Mouse (Mus musculus) liver, embryonic 14.5 days (tissue): ENCODE data around the gene Rel. TPM values are rescaled to one million over a fixed set of nuclear protein-coding genes. Genes with fewer than 3 reads are reported as not detected.

Experiments
- ATAC-seq: fragments of 200-750 bp; cut with Nextera tagmentation; 2 replicates; pipeline ENCODE4 v1.8.0; 2017; ENCODE audit warnings: moderate number of reproducible peaks, mild to moderate bottlenecking, moderate library complexity; ENCODE audit not compliant: insufficient read depth
- DNase-seq, 3 experiments: peaks; one replicate each; pipeline ENCODE4 v3.0.0-alpha.2; 2012 to 2013; ENCODE audit warnings: low read depth in 3 of 3, low spot score in 3 of 3
- H3K27ac ChIP-seq: fragments of 300-500 bp; sonication (generic); 2 replicates; pipeline ENCODE4 v1.5.1; 2014; ENCODE audit warnings: moderate library complexity, mild to moderate bottlenecking, control low read depth, inconsistent platforms
- H3K27me3 ChIP-seq: fragments of 300-500 bp; sonication (generic); 2 replicates; pipeline ENCODE4 v1.6.1; 2014; ENCODE audit warnings: mild to moderate bottlenecking, low read length, moderate library complexity; ENCODE audit not compliant: control insufficient read depth, insufficient read depth
- H3K36me3 ChIP-seq: fragments of 300-500 bp; sonication (generic); replicated peaks from 2 replicates; pipeline ENCODE4 v1.6.1; 2014; ENCODE audit warnings: low read depth; ENCODE audit not compliant: control insufficient read depth, insufficient read depth
- H3K4me1 ChIP-seq, 2 experiments: fragments of 200-500 bp in 1 of 2; fragments of 300-500 bp in 1 of 2; sonication (generic) in 1 of 2; replicated peaks; 2 replicates each; pipeline ENCODE4 v1.6.1; 2012 to 2014; ENCODE audit warnings: antibody characterized with exemption in 1 of 2, inconsistent platforms in 1 of 2, low read length in 1 of 2; ENCODE audit not compliant: control insufficient read depth in 2 of 2, insufficient read depth in 2 of 2
- H3K4me2 ChIP-seq: fragments of 300-500 bp; sonication (generic); 2 replicates; pipeline ENCODE4 v1.6.1; 2014; ENCODE audit warnings: low read depth, mild to moderate bottlenecking, control low read depth, moderate library complexity
- H3K4me3 ChIP-seq, 2 experiments: fragments of 200-500 bp in 1 of 2; fragments of 300-500 bp in 1 of 2; sonication (generic) in 1 of 2; 2 replicates each; pipeline ENCODE4 v1.5.1; 2012 to 2014; ENCODE audit warnings: low read depth in 2 of 2, low read length in 2 of 2, mild to moderate bottlenecking in 2 of 2, control low read depth in 1 of 2, inconsistent platforms in 1 of 2, moderate library complexity in 1 of 2; ENCODE audit not compliant: insufficient read depth in 1 of 2
- H3K9ac ChIP-seq: fragments of 300-500 bp; sonication (generic); replicated peaks from 2 replicates; pipeline ENCODE4 v1.6.1; 2014; ENCODE audit warnings: mild to moderate bottlenecking, control low read depth, moderate library complexity
- H3K9me3 ChIP-seq: fragments of 300-500 bp; sonication (generic); 2 replicates; pipeline ENCODE4 v1.6.1; 2016; ENCODE audit warnings: low read length, mixed read lengths; ENCODE audit not compliant: control insufficient read depth
- CTCF ChIP-seq: IDR thresholded peaks from 2 replicates; pipeline ENCODE4 v1.5.1; 2016; ENCODE audit warnings: antibody characterized with exemption, low read depth, control low read depth
- EP300 ChIP-seq: IDR thresholded peaks from 2 replicates; pipeline ENCODE4 v1.6.1; 2016; ENCODE audit warnings: antibody characterized with exemption, low read depth
- WGBS: fragments of 180-500 bp; shearing (Covaris S2); extraction: QIAGEN DNeasy Blood & Tissue Kit; methylation state at CpG from one replicate; pipeline ENCODE4 v1.1.7; 2014; ENCODE audit not compliant: insufficient replicate concordance; 5-methylcytosine and 5-hydroxymethylcytosine counted together
- polyA plus RNA-seq, 2 experiments: library from polyadenylated mRNA; depleted of rRNA in 1 of 2; stranded (reverse) in 1 of 2; unstranded in 1 of 2; fragments of >200 nt; fragmentation: Nextera tagmentation in 1 of 2; extraction: Ambion mirVana in 1 of 2; gene quantifications; 2 replicates each; pipeline versions ENCODE4 v1.2.1 to v1.2.3; 2012 to 2014

The Rel gene
- polyA plus RNA-seq, 2 experiments = 0.37 to 0.52 TPM

DNA sequence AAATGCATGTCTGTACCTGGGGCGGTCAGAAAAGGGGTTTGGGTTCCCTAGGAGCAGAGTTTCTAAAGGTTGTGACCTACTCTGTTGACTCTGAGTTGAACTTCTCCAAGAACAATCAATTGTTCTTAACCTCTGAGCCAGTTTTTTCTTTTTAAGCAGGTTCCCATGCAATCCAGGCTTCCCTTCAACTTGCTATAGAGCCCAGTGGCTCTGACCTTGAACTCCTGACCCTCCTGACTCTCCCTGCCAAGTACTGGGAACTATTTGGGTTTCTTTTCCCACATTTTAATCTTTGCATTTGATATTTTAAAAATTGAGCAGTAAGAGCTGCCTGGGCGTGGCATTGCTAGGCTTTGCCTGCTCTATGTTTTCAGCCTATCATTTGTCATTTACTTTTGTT is 77.5 kb downstream of the Rel start:
- no peak overlapping the region for H3K4me3 ChIP-seq
- no peak overlapping the region for H3K27ac ChIP-seq
- TF ChIP-seq EP300 = no peak
- H3K9ac ChIP-seq = no peak overlapping the region
- WGBS = 62% methylated on average over 2 of the region's 2 CpGs
- ATAC-seq (no peak), DNase-seq (no peak)
- no peak overlapping the region for H3K4me2 ChIP-seq
- no peaks in the 10 kb centered on the region for H3K9me3 ChIP-seq
- H3K36me3 ChIP-seq = no peaks in the 10 kb centered on the region; the same call in 1 of the 2 replicates
- no peaks in the 10 kb centered on the region for H3K27me3 ChIP-seq
- H3K4me1 ChIP-seq = 0 out of 4 replicates have a peak, but pooled peaks cover 0 to 1% of the 10 kb centered on the region in 2 experiments

DNA sequence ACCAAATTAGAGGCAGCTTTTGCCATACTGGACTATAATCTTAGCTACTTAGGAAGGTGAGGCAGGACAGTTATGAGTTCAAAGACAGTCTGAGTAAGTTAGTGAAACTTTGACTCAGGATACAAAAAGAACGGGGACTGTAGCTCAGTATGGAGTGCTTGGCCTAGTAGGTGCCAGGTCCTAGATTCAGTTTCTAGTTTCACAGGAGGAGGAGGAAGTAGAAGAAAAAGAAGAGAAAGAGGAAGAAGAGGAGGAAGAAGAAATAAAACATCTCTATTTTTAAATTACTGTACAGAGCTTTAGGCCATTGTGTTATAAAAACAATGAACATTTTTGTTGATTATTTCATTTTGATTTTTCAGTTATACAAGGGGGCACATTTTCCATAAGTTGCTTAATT is 82.7 kb downstream of the Rel start:
- H3K9ac ChIP-seq = no peak overlapping the region

More for the DNA sequence above, 82.7 kb downstream of the Rel start:
- H3K9me3 ChIP-seq = no peaks in the 10 kb centered on the region
- no peak overlapping the region for H3K4me3 ChIP-seq
- 71% methylated on average over 1 of the region's 1 CpGs for WGBS
- no peak overlapping the region for H3K4me2 ChIP-seq
- H3K4me1 ChIP-seq = no peaks in the 10 kb centered on the region
- H3K27ac ChIP-seq = no peak overlapping the region
- ATAC-seq (no peak), DNase-seq (no peak)
- no peaks in the 10 kb centered on the region for H3K27me3 ChIP-seq
- TF ChIP-seq EP300 = no peak
- no peak for TF ChIP-seq CTCF
- no peaks in the 10 kb centered on the region; the same call in 1 of the 2 replicates for H3K36me3 ChIP-seq

Other genes with a start within 250 kb of the Rel start
- 0.04 and 0.05 TPM in 2 replicates for gene 1700093K21Rik, start 249.8 kb downstream of the Rel start, polyA plus RNA-seq (2012; rRNA removed)
- not detected in 2 replicates for gene 1700093K21Rik, start 249.8 kb downstream of the Rel start, polyA plus RNA-seq (2014; fragmentation: Nextera tagmentation; extraction: Ambion mirVana)
- gene 0610010F05Rik, start 137.3 kb downstream of the Rel start, polyA plus RNA-seq (2012; rRNA removed) = 1.9 and 3.1 TPM in 2 replicates
- 11.1 and 12.3 TPM in 2 replicates for gene 0610010F05Rik, start 137.3 kb downstream of the Rel start, polyA plus RNA-seq (2014; fragmentation: Nextera tagmentation; extraction: Ambion mirVana)
- 3.2 and 6.1 TPM in 2 replicates for gene Pus10, start 105.3 kb downstream of the Rel start, polyA plus RNA-seq (2012; rRNA removed)
- 13.6 and 14.9 TPM in 2 replicates for gene Pus10, start 105.3 kb downstream of the Rel start, polyA plus RNA-seq (2014; fragmentation: Nextera tagmentation; extraction: Ambion mirVana)
- 2.7 and 3.5 TPM in 2 replicates for gene Pex13, start 105.0 kb downstream of the Rel start, polyA plus RNA-seq (2012; rRNA removed)
- 12.2 and 13.0 TPM in 2 replicates for gene Pex13, start 105.0 kb downstream of the Rel start, polyA plus RNA-seq (2014; fragmentation: Nextera tagmentation; extraction: Ambion mirVana)
- gene Papolg, start 124.3 kb upstream of the Rel start, polyA plus RNA-seq (2012; rRNA removed) = 1.9 and 3.1 TPM in 2 replicates
- gene Papolg, start 124.3 kb upstream of the Rel start, polyA plus RNA-seq (2014; fragmentation: Nextera tagmentation; extraction: Ambion mirVana) = 4.4 and 4.9 TPM in 2 replicates